Mouse (Mus musculus): Measurements from ENCODE around the gene Hoxa7.

GRCm38 (mm10) chr6:52213119-52213986 is 8.3 kb downstream of the Hoxa7 start, which contains the start of the genes Hoxa3 and Gm28308:
- no peak for TF ChIP-seq CTCF (IDR thresholded peaks at IDR 0.05)
- TF ChIP-seq EP300 (IDR thresholded peaks at IDR 0.05; ENCODE audit: insufficient read depth, low read depth, low read length), result no peak
